Mouse (Mus musculus) liver, embryonic 13.5 days (tissue): ENCODE data around the gene Papss1. TPM values are rescaled to one million over a fixed set of nuclear protein-coding genes. Genes with fewer than 3 reads are reported as not detected.

Experiments used
- ATAC-seq: fragments of 200-750 bp; cut with Nextera tagmentation; 2 replicates; pipeline ENCODE4 v1.8.0; 2017; ENCODE audit warnings: low read depth, mild to moderate bottlenecking, moderate number of reproducible peaks, moderate library complexity
- DNase-seq: peaks from one replicate; pipeline ENCODE4 v3.0.0; 2022
- H3K27ac ChIP-seq: fragments of 300-500 bp; sonication (generic); 2 replicates; pipeline ENCODE4 v1.5.1; 2015; ENCODE audit warnings: moderate library complexity, mild to moderate bottlenecking, inconsistent platforms
- H3K27me3 ChIP-seq: fragments of 300-500 bp; sonication (generic); 2 replicates; pipeline ENCODE4 v1.6.1; 2015; ENCODE audit warnings: mild to moderate bottlenecking, inconsistent platforms
- H3K36me3 ChIP-seq: fragments of 300-500 bp; sonication (generic); 2 replicates; pipeline ENCODE4 v1.6.1; 2015; ENCODE audit warnings: mild to moderate bottlenecking, inconsistent platforms
- H3K4me1 ChIP-seq: fragments of 300-500 bp; sonication (generic); replicated peaks from 2 replicates; pipeline ENCODE4 v1.6.1; 2015; ENCODE audit warnings: inconsistent platforms
- H3K4me2 ChIP-seq: fragments of 300-500 bp; sonication (generic); 2 replicates; pipeline ENCODE4 v1.6.1; 2015; ENCODE audit warnings: inconsistent platforms, mild to moderate bottlenecking, moderate library complexity
- H3K4me3 ChIP-seq: fragments of 300-500 bp; sonication (generic); replicated peaks from 2 replicates; pipeline ENCODE4 v1.5.1; 2015; ENCODE audit warnings: mild to moderate bottlenecking, inconsistent platforms
- H3K9ac ChIP-seq: fragments of 300-500 bp; sonication (generic); 2 replicates; pipeline ENCODE4 v1.6.1; 2015; ENCODE audit warnings: mild to moderate bottlenecking, inconsistent platforms
- H3K9me3 ChIP-seq: fragments of 300-500 bp; sonication (generic); replicated peaks from 2 replicates; pipeline ENCODE4 v1.6.1; 2016; ENCODE audit warnings: inconsistent platforms
- WGBS: fragments of 180-500 bp; shearing (Covaris S2); methylation state at CpG from one replicate; pipeline ENCODE4 v1.1.7; 2015; ENCODE audit not compliant: insufficient replicate concordance; 5-methylcytosine and 5-hydroxymethylcytosine counted together
- polyA plus RNA-seq: library from polyadenylated mRNA; unstranded; fragments of >200 nt; fragmentation: Nextera tagmentation; extraction: Ambion mirVana; gene quantifications from 2 replicates; pipeline ENCODE4 v1.2.1, GENCODE M21; 2015

Papss1 gene
- polyA plus RNA-seq, 1 experiment from 2014 or later = 10.1 TPM

GRCm38 (mm10) chr3:131637008-131637407 is 72.4 kb downstream of the Papss1 start:
- WGBS = 83% methylated on average over 3 of the region's 3 CpGs
- H3K27me3 ChIP-seq = no peaks in the 10 kb centered on the region
- no peaks in the 10 kb centered on the region for H3K9me3 ChIP-seq
- H3K4me1 ChIP-seq = no peaks in the 10 kb centered on the region
- H3K27ac ChIP-seq = no peak overlapping the region
- no peak overlapping the region for H3K9ac ChIP-seq
- no peaks in the 10 kb centered on the region for H3K36me3 ChIP-seq
- no peak overlapping the region for H3K4me2 ChIP-seq
- DNase-seq (no peak), ATAC-seq (no peak)
- H3K4me3 ChIP-seq = no peak overlapping the region

GRCm38 (mm10) chr3:131637664-131638063 is 73.1 kb downstream of the Papss1 start:
- WGBS = 36% methylated on average over 10 of the region's 10 CpGs
- ATAC-seq = no peak

GRCm38 (mm10) chr3:131638216-131638615 is 73.6 kb downstream of the Papss1 start:
- 77% methylated on average over 7 of the region's 7 CpGs for WGBS
- no peaks in the 10 kb centered on the region for H3K9me3 ChIP-seq
- DNase-seq (no peak), ATAC-seq (no peak)
- no peaks in the 10 kb centered on the region for H3K4me1 ChIP-seq
- H3K4me3 ChIP-seq = no peak overlapping the region
- no peak overlapping the region for H3K9ac ChIP-seq
- no peaks in the 10 kb centered on the region for H3K27me3 ChIP-seq
- no peak overlapping the region for H3K4me2 ChIP-seq
- H3K36me3 ChIP-seq = no peaks in the 10 kb centered on the region
- no peak overlapping the region for H3K27ac ChIP-seq

More at GRCm38 (mm10) chr3:131637664-131638063, 73.1 kb downstream of the Papss1 start:
- Histone ChIP-seq H3K36me3 (no peaks in the 10 kb centered on the region), H3K4me3 (no peak overlapping the region), H3K9me3 (no peaks in the 10 kb centered on the region), H3K27ac (no peak overlapping the region), H3K4me2 (no peak overlapping the region), H3K27me3 (no peaks in the 10 kb centered on the region), H3K9ac (no peak overlapping the region), H3K4me1 (no peaks in the 10 kb centered on the region)
- DNase-seq = no peak

- ATAC-seq (no peak), DNase-seq (peak; percentile 2)
- H3K36me3 ChIP-seq = no peaks in the 10 kb centered on the region
- H3K4me3 ChIP-seq = no peak overlapping the region
- H3K4me2 ChIP-seq = no peak overlapping the region
- H3K27ac ChIP-seq = no peak overlapping the region
- no peaks in the 10 kb centered on the region for H3K4me1 ChIP-seq
- no peaks in the 10 kb centered on the region for H3K9me3 ChIP-seq
- no peaks in the 10 kb centered on the region for H3K27me3 ChIP-seq
- no peak overlapping the region for H3K9ac ChIP-seq
- WGBS = 46% methylated on average over 20 of the region's 20 CpGs
Measured at GRCm38 (mm10) chr3:131642681-131643292, 78.2 kb downstream of the Papss1 start.

GRCm38 (mm10) chr3:131645203-131645602 is 80.6 kb downstream of the Papss1 start:
- DNase-seq = no peak
- Histone ChIP-seq H3K36me3 (no peaks in the 10 kb centered on the region), H3K27me3 (no peaks in the 10 kb centered on the region), H3K4me1 (no peaks in the 10 kb centered on the region), H3K27ac (no peak overlapping the region), H3K4me3 (no peak overlapping the region), H3K4me2 (no peak overlapping the region), H3K9ac (no peak overlapping the region), H3K9me3 (no peaks in the 10 kb centered on the region)
- no peak for ATAC-seq
- WGBS = 67% methylated on average over 5 of the region's 5 CpGs

- Histone ChIP-seq H3K27me3 (no peaks in the 10 kb centered on the region), H3K36me3 (no peaks in the 10 kb centered on the region), H3K4me2 (no peak overlapping the region), H3K9ac (no peak overlapping the region), H3K4me3 (no peak overlapping the region), H3K27ac (no peak overlapping the region), H3K4me1 (no peaks in the 10 kb centered on the region), H3K9me3 (no peaks in the 10 kb centered on the region)
- ATAC-seq = no peak
- DNase-seq = no peak
- 59% methylated on average over 3 of the region's 3 CpGs for WGBS
Measured at GRCm38 (mm10) chr3:131654366-131654765, 89.8 kb downstream of the Papss1 start.

- ATAC-seq = no peak
- WGBS = 45% methylated on average over 6 of the region's 6 CpGs
Measured at GRCm38 (mm10) chr3:131656032-131656431, 91.5 kb downstream of the Papss1 start.

GRCm38 (mm10) chr3:131660126-131660525 is 95.6 kb downstream of the Papss1 start:
- no peaks in the 10 kb centered on the region for H3K9me3 ChIP-seq
- H3K27ac ChIP-seq = no peak overlapping the region
- H3K4me3 ChIP-seq = no peak overlapping the region
- H3K4me2 ChIP-seq = no peak overlapping the region
- no peak for ATAC-seq
- H3K9ac ChIP-seq = no peak overlapping the region
- no peaks in the 10 kb centered on the region for H3K27me3 ChIP-seq
- no peaks in the 10 kb centered on the region for H3K36me3 ChIP-seq
- no peaks in the 10 kb centered on the region for H3K4me1 ChIP-seq
- DNase-seq = no peak

More at GRCm38 (mm10) chr3:131656032-131656431, 91.5 kb downstream of the Papss1 start:
- Histone ChIP-seq H3K4me1 (no peaks in the 10 kb centered on the region), H3K27me3 (no peaks in the 10 kb centered on the region), H3K9me3 (no peaks in the 10 kb centered on the region), H3K9ac (no peak overlapping the region), H3K4me3 (no peak overlapping the region), H3K27ac (no peak overlapping the region), H3K4me2 (no peak overlapping the region), H3K36me3 (no peaks in the 10 kb centered on the region)
- DNase-seq = no peak

GRCm38 (mm10) chr3:131660629-131661028 is 96.1 kb downstream of the Papss1 start:
- Histone ChIP-seq H3K9ac (no peak overlapping the region), H3K9me3 (no peaks in the 10 kb centered on the region), H3K36me3 (no peaks in the 10 kb centered on the region), H3K27me3 (no peaks in the 10 kb centered on the region), H3K4me3 (no peak overlapping the region), H3K4me2 (no peak overlapping the region), H3K27ac (no peak overlapping the region), H3K4me1 (no peaks in the 10 kb centered on the region)
- no peak for DNase-seq
- 62% methylated on average over 4 of the region's 4 CpGs for WGBS
- no peak for ATAC-seq

- Histone ChIP-seq H3K4me3 (no peak overlapping the region), H3K4me1 (no peaks in the 10 kb centered on the region), H3K9ac (no peak overlapping the region), H3K36me3 (no peaks in the 10 kb centered on the region), H3K27ac (no peak overlapping the region), H3K27me3 (no peaks in the 10 kb centered on the region), H3K9me3 (no peaks in the 10 kb centered on the region), H3K4me2 (no peak overlapping the region)
- ATAC-seq (no peak), DNase-seq (no peak)
- WGBS = 65% methylated on average over 5 of the region's 5 CpGs
Measured at GRCm38 (mm10) chr3:131662589-131663148, 98.1 kb downstream of the Papss1 start.

- H3K4me1 ChIP-seq = no peaks in the 10 kb centered on the region
- H3K4me3 ChIP-seq = no peak overlapping the region
- H3K4me2 ChIP-seq = no peak overlapping the region
- DNase-seq = no peak
- no peak overlapping the region for H3K27ac ChIP-seq
- ATAC-seq = no peak
- H3K9ac ChIP-seq = no peak overlapping the region
- no peaks in the 10 kb centered on the region for H3K27me3 ChIP-seq
- no peaks in the 10 kb centered on the region for H3K36me3 ChIP-seq
- 50% methylated on average over 1 of the region's 1 CpGs for WGBS
- H3K9me3 ChIP-seq = no peaks in the 10 kb centered on the region
Measured at GRCm38 (mm10) chr3:131669910-131670309, 105.3 kb downstream of the Papss1 start.

GRCm38 (mm10) chr3:131686106-131686505 is 121.5 kb downstream of the Papss1 start:
- Histone ChIP-seq H3K36me3 (no peaks in the 10 kb centered on the region), H3K4me3 (no peak overlapping the region), H3K27me3 (no peaks in the 10 kb centered on the region), H3K27ac (no peak overlapping the region), H3K4me1 (no peaks in the 10 kb centered on the region), H3K4me2 (no peak overlapping the region), H3K9me3 (no peaks in the 10 kb centered on the region), H3K9ac (no peak overlapping the region)
- DNase-seq (no peak), ATAC-seq (no peak)
- WGBS = 77% methylated on average over 12 of the region's 12 CpGs
